Mouse (Mus musculus): ENCODE data around the gene Chmp6. TPM values are rescaled to one million over a fixed set of nuclear protein-coding genes. Genes with fewer than 3 reads are reported as not detected.

Gene Chmp6
- polyA plus RNA-seq, 1 experiment from 2014 or later, result 105 TPM

DNA sequence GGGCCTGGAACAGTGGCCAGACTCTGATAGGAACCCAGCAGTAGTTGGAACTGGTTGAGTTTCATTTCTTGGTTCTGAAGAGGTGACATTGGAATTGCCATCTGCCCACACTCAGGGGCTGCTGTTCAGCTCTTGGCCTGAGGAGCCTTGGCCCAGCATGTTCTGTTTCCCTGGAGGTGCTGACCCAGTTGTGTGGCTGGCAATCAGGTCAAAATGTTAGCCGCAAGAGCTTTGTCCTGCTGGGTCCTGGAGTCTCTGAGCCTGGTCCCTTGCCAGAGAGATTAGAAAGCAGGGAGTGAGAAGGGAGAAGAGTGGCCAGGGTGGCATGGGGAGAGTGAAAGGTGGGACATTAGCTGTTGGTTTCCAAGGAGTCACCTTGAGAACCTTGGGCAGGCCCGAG lies 35.6 kb downstream of the Chmp6 start:
- no peak overlapping the region for H3K9ac ChIP-seq (replicated peaks)
- ATAC-seq (ENCODE audit: low FRiP score), result no peak
- H3K36me3 ChIP-seq, result no peaks in the 10 kb centered on the region
- no peak overlapping the region for H3K4me3 ChIP-seq (replicated peaks)
- peaks cover 42% of the 10 kb centered on the region for H3K4me1 ChIP-seq
- H3K27ac ChIP-seq (replicated peaks), result no peak overlapping the region
- 0 out of 2 replicates have a peak, but pooled peaks cover 4% of the 10 kb centered on the region for H3K27me3 ChIP-seq (replicated peaks)
- no peak overlapping the region for H3K4me2 ChIP-seq
- 82% methylated on average over 2 of the region's 2 CpGs for WGBS
- H3K9me3 ChIP-seq (replicated peaks), result no peaks in the 10 kb centered on the region

DNA sequence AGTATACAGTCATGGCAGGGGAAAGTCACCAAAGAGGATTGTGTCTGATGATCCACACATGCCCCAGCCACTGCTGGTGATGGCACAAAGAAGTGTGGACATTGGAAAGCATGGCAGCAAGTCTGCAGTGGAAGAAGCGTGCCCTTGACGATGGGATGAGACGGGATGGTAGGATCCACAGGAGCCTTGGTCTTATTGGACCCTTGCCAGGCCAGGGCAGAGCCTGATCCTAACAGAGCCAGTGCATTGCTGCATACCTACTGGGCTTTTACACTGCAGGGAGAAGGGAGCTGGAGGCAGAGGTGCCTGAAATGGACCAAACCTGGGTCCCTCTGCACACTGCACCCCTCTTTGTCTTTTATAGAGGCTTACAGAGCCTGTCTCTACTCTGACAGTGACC lies 37.3 kb downstream of the Chmp6 start:
- WGBS, result 87% methylated on average over 3 of the region's 3 CpGs
- H3K4me3 ChIP-seq (replicated peaks), result no peak overlapping the region
- H3K4me2 ChIP-seq, result no peak overlapping the region
- peaks cover 30% of the 10 kb centered on the region for H3K4me1 ChIP-seq
- 0 out of 2 replicates have a peak, but pooled peaks cover under 1% of the 10 kb centered on the region for H3K27me3 ChIP-seq (replicated peaks)
- H3K27ac ChIP-seq (replicated peaks), result no peak overlapping the region
- no peaks in the 10 kb centered on the region for H3K36me3 ChIP-seq
- H3K9me3 ChIP-seq (replicated peaks), result no peaks in the 10 kb centered on the region
- H3K9ac ChIP-seq (replicated peaks), result no peak overlapping the region
- ATAC-seq (ENCODE audit: low FRiP score), result no peak

DNA sequence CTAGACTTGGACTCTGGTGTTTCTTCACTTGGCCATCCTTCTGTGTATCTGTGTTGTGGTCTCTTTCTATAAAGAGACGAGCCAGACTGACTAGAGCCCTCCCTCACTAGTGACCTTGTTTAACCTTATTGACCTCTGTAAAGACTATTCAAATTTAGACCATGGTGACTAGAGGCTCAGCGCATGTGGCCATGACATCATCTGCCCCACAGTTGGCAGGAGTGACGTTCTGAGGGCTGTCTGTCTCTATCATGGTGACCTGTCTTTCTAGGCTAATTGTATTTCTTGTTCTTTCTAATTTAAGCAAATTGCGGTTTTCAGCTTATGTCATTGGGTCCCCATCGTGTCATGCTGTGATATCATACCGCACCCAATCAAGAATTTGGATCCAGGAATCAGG lies 38.1 kb downstream of the Chmp6 start:
- Histone ChIP-seq H3K9ac (replicated peaks) (no peak overlapping the region), H3K27ac (replicated peaks) (no peak overlapping the region), H3K36me3 (no peaks in the 10 kb centered on the region), H3K4me2 (no peak overlapping the region), H3K9me3 (replicated peaks) (no peaks in the 10 kb centered on the region), H3K27me3 (replicated peaks) (no peaks in the 10 kb centered on the region), H3K4me1 (peaks cover 29% of the 10 kb centered on the region), H3K4me3 (replicated peaks) (no peak overlapping the region)
- WGBS, result 87% methylated on average over 6 of the region's 6 CpGs
- ATAC-seq (ENCODE audit: low FRiP score), result no peak

DNA sequence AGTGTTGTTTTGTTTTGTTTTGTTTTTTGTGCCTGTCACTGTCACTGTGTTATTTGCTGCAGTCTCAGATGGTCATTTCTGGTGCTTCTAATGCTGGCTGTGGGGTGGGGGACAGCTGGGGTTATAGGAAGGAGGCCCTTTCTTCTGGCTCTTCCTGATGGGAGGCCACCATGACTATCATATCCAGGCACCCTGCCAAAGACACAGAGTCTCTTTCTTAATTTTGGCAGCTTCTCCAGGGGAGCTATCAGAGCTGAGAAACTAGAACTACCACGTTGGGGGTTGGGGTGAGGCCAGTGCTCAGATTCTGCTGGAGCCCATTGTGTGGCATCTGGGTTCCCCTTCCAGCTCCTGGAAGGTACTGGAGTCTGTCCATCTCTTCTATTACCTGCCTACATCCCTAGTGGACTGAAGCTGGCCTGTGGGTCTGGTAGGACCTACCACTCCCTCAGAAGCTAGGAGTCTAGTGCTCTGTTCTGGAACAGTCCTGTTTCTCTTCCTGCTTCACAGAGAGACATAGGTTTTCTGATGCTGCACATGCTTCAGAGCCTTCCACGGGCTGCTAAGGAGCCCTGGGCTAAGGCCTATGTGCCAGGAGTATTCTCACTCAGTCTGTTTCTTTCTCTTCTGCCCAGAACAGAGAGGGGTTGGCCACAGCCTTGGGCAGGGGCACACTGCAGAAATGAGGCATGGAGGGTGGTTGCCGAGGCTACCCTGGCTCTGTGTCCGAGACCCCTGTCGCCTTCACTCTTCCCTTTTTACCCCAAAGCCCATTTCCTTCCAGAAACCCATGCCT lies 39.4 kb downstream of the Chmp6 start:
- peaks cover 28% of the 10 kb centered on the region for H3K4me1 ChIP-seq
- no peaks in the 10 kb centered on the region for H3K27me3 ChIP-seq (replicated peaks)
- no peak overlapping the region for H3K4me3 ChIP-seq (replicated peaks)
- ATAC-seq (ENCODE audit: low FRiP score), result no peak
- peak overlapping the region; percentile 60 for H3K27ac ChIP-seq (replicated peaks)
- WGBS, result 59% methylated on average over 5 of the region's 5 CpGs
- H3K4me2 ChIP-seq, result no peak overlapping the region
- H3K9ac ChIP-seq (replicated peaks), result no peak overlapping the region
- H3K36me3 ChIP-seq, result no peaks in the 10 kb centered on the region
- H3K9me3 ChIP-seq (replicated peaks), result no peaks in the 10 kb centered on the region

DNA sequence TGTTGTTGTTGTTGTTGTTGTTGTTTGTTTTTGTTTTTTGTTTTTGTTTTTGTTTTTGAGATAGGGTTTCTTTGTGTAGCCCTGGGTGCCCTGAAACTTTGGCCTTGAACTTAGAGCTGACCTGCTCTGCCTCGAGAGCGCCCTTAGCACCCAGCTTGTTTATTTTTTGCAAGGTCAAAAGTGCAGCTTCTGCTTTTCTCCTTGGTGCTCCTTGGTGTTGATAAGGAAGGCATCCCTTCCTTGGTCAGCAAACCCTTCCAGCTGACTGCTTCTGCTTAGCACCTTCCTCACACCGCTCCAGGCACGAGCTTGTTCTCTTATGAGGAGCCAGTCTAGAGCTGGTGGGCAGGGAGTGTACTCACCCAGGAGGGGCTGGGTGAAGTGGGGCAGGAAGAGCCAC lies 41.0 kb downstream of the Chmp6 start:
- Histone ChIP-seq H3K4me3 (replicated peaks) (no peak overlapping the region), H3K27ac (replicated peaks) (no peak overlapping the region), H3K4me2 (no peak overlapping the region), H3K27me3 (replicated peaks) (no peaks in the 10 kb centered on the region), H3K4me1 (peaks cover 18% of the 10 kb centered on the region), H3K9ac (replicated peaks) (no peak overlapping the region), H3K36me3 (no peaks in the 10 kb centered on the region), H3K9me3 (replicated peaks) (no peaks in the 10 kb centered on the region)
- 78% methylated on average over 4 of the region's 4 CpGs for whole genome bisulfite sequencing
- no peak for ATAC-seq (ENCODE audit: low FRiP score)

DNA sequence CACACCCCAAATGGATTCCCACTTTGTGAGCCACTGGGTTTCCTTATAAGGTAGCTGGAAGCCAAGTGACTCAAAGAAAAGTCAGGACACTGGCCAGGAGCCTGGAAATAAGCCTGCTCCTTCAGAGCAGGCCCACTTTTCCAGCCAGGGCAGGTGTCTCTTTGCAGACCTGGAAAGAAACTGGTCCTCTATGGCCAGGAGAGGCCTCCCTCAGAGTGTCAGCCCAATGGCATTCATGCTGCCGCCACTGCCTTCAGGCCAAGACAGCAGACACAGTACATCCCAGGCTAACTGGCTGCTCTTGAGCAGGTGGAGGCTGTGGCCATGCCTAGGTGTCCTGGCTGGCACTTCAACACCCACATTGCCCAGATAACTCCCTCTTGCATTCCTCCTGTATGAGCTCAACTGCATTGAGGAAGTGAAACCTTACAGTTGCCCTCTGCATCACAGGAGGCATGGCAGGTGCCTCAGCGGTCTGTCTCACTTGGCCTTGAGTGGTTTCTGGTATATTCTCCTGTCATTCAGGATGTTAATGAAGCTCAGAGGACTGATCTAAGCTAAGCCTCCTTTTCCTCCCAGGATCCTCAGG lies 41.6 kb downstream of the Chmp6 start:
- no peak for ATAC-seq (ENCODE audit: low FRiP score)
- H3K9ac ChIP-seq (replicated peaks), result no peak overlapping the region
- H3K9me3 ChIP-seq (replicated peaks), result no peaks in the 10 kb centered on the region
- no peaks in the 10 kb centered on the region for H3K36me3 ChIP-seq
- H3K27ac ChIP-seq (replicated peaks), result no peak overlapping the region
- peaks cover 18% of the 10 kb centered on the region for H3K4me1 ChIP-seq
- WGBS, result 70% methylated on average over 2 of the region's 2 CpGs
- no peaks in the 10 kb centered on the region for H3K27me3 ChIP-seq (replicated peaks)
- H3K4me2 ChIP-seq, result no peak overlapping the region
- no peak overlapping the region for H3K4me3 ChIP-seq (replicated peaks)

DNA sequence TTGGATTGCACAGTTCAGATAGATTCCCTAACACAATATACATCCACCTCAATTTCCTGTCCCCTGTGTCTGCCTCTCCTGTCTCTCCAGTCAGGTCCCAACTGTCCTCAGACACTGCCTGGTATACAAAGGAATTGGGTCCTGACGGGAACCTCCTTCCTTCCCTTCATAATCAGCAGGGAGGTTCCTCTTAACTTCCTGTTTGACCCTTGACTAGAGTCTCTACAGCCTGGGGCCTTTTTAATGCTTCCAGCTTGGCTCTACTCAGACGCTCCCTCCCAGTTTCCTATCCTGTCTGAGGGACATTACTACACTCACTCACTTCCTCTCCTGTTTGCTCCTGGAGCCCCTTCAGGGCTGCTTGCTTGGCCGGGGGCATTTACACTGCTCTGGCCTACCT lies 42.2 kb downstream of the Chmp6 start:
- peaks cover 18% of the 10 kb centered on the region for H3K4me1 ChIP-seq
- no peak for ATAC-seq (ENCODE audit: low FRiP score)
- no peak overlapping the region for H3K27ac ChIP-seq (replicated peaks)
- no peaks in the 10 kb centered on the region for H3K27me3 ChIP-seq (replicated peaks)
- 68% methylated on average over 3 of the region's 3 CpGs for WGBS
- H3K9ac ChIP-seq (replicated peaks), result no peak overlapping the region
- H3K4me3 ChIP-seq (replicated peaks), result no peak overlapping the region
- H3K36me3 ChIP-seq, result no peaks in the 10 kb centered on the region
- no peaks in the 10 kb centered on the region for H3K9me3 ChIP-seq (replicated peaks)
- no peak overlapping the region for H3K4me2 ChIP-seq

DNA sequence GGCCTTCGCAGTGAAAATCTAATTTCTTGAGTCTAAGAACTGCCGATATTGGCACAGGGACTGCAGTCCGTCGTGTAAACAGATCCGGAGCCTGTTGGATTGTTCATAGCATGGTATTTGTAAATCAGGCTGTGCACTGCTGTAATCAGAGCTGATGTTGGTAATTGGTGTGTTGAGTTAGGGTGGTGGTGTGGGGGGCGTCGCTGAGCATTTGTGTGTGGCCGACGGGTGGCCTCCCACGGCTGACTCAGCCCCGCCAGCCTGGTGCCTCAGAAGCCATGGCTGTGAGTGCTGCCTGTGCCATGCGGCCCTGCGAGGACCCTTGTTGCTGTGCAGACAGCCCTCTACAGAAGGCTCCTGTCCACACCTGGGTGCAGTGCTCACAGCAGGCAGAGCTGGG lies 43.3 kb downstream of the Chmp6 start:
- H3K9ac ChIP-seq (replicated peaks), result no peak overlapping the region
- WGBS, result 78% methylated on average over 13 of the region's 13 CpGs
- ATAC-seq (ENCODE audit: low FRiP score), result no peak
- peaks cover 18% of the 10 kb centered on the region for H3K4me1 ChIP-seq
- H3K27me3 ChIP-seq (replicated peaks), result no peaks in the 10 kb centered on the region
- no peaks in the 10 kb centered on the region for H3K36me3 ChIP-seq
- H3K4me2 ChIP-seq, result no peak overlapping the region
- H3K9me3 ChIP-seq (replicated peaks), result no peaks in the 10 kb centered on the region
- H3K27ac ChIP-seq (replicated peaks), result no peak overlapping the region; the same call in 1 of the 2 replicates
- H3K4me3 ChIP-seq (replicated peaks), result no peak overlapping the region

DNA sequence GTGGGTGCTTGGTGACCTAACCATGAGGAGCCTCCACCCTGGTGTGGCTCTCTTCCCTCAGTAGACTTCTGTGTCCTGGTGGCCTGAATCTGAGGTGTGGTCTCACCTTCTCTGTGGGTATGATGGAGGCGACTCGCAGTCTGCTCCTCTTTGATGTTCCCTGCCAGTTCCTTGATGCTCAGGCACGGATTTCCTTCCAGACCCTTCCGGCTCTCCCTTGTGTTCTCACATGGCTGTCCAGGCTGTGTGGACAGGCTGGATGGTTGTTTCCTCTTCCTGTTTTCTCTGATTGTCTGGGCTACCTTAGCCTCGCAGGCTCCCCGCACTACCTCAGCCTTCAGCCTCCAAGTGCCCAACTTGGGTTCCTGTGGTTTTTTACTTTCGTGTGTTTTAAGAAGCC lies 45.6 kb downstream of the Chmp6 start:
- Histone ChIP-seq H3K27me3 (replicated peaks) (no peaks in the 10 kb centered on the region), H3K9ac (replicated peaks) (no peak overlapping the region), H3K27ac (replicated peaks) (no peak overlapping the region), H3K4me3 (replicated peaks) (no peak overlapping the region), H3K4me2 (no peak overlapping the region), H3K36me3 (no peaks in the 10 kb centered on the region), H3K9me3 (replicated peaks) (no peaks in the 10 kb centered on the region), H3K4me1 (peaks cover 6% of the 10 kb centered on the region)
- WGBS, result 94% methylated on average over 7 of the region's 7 CpGs
- no peak for ATAC-seq (ENCODE audit: low FRiP score)

DNA sequence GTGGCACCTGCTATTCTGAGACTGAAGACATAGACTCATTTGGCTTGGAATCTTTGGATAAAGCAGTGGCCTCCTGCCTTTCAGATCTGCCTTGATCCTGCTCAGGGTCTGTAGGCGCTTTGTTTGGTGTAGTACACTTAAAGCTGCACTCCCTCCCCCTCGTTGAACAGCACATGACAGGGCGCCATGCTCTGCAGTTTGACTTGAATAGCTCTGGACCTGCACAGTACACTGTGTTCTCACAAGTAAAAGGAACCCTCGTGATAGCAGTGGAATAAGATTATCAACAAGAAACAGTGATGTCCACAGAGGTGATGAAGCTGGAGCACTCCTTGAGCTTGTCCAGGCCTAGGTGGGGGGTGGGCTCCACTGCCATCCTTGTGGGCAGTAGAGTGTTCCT lies 46.5 kb downstream of the Chmp6 start:
- no peaks in the 10 kb centered on the region for H3K9me3 ChIP-seq (replicated peaks)
- H3K36me3 ChIP-seq, result no peaks in the 10 kb centered on the region
- no peak overlapping the region for H3K4me2 ChIP-seq
- H3K9ac ChIP-seq (replicated peaks), result no peak overlapping the region
- no peak overlapping the region for H3K4me3 ChIP-seq (replicated peaks)
- 79% methylated on average over 4 of the region's 4 CpGs for WGBS
- no peak for ATAC-seq (ENCODE audit: low FRiP score)
- peaks cover 5% of the 10 kb centered on the region for H3K4me1 ChIP-seq
- no peak overlapping the region for H3K27ac ChIP-seq (replicated peaks)
- no peaks in the 10 kb centered on the region for H3K27me3 ChIP-seq (replicated peaks)

DNA sequence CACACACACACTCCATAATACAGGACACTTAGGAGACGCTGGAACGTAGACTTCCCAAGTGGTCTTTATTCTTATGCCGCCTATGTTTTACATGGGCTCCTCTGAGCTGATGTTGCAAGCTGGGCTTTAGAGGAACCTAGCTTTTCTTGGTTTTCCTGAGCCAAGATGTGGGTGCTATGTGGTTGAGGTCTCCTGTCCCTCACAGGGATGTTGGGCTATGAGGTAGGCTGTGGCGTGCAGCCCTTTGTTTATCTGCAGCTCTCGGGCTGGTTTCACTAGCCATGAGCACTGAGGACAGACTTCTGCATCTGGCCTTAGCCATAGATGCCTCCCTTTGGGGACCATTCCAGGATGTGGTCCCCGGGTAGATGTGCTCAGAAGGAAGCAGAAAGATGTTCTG lies 47.4 kb downstream of the Chmp6 start:
- 93% methylated on average over 6 of the region's 6 CpGs for WGBS
- Histone ChIP-seq H3K4me1 (no peaks in the 10 kb centered on the region), H3K9ac (replicated peaks) (no peak overlapping the region), H3K27me3 (replicated peaks) (no peaks in the 10 kb centered on the region), H3K36me3 (no peaks in the 10 kb centered on the region), H3K27ac (replicated peaks) (no peak overlapping the region), H3K4me2 (no peak overlapping the region), H3K4me3 (replicated peaks) (no peak overlapping the region), H3K9me3 (replicated peaks) (no peaks in the 10 kb centered on the region)
- ATAC-seq (ENCODE audit: low FRiP score), result no peak

DNA sequence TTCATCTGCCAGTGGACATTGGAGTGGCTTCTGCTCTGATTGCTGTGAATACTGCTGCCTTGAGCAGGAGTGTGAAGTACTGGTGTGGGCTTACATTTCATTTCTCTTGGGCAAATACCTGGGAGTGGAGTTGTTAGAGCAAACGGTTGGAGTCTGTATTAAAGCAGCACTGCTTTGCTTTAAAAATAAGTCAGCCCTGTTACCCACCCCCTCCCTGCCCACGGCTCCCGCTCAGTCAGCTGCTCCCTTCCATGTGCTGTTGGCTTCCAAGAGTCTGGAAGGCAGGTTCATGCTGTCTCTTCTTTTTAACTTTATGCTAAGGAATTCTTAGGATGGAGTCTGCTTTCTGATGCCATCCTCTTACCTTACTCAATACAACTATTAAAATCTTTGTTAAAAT lies 48.3 kb downstream of the Chmp6 start:
- no peaks in the 10 kb centered on the region for H3K4me1 ChIP-seq
- no peaks in the 10 kb centered on the region for H3K9me3 ChIP-seq (replicated peaks)
- H3K9ac ChIP-seq (replicated peaks), result no peak overlapping the region
- H3K36me3 ChIP-seq, result no peaks in the 10 kb centered on the region
- H3K27ac ChIP-seq (replicated peaks), result no peak overlapping the region
- no peak for ATAC-seq (ENCODE audit: low FRiP score)
- no peaks in the 10 kb centered on the region for H3K27me3 ChIP-seq (replicated peaks)
- WGBS, result 76% methylated on average over 3 of the region's 3 CpGs
- no peak overlapping the region for H3K4me3 ChIP-seq (replicated peaks)
- H3K4me2 ChIP-seq, result no peak overlapping the region

Data from neural tube, embryonic 15.5 days (tissue).